Mouse (Mus musculus): ENCODE results near the gene Lin7a.

DNA sequence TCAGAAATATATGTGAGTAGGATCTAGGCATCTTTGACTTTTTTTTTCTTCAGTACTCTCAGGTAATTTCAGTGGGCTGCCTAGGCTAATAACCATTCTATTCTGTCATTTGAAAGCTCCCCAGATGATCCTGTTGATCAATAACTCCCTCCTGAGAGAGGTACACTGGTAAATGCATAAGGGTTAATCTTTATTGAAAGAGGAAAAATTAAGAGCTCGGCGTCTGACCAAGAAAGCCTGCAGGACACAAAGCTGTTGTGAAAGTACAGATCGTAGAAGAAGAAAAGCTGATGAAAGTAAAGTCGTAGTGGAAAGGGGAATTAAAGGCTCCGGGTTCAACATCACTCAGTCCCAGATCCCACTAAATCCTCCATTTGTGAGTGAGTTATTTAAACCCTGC lies 44.2 kb downstream of the Lin7a start:
- TF ChIP-seq GATA1 (IDR thresholded peaks at IDR 0.05; ENCODE audit: low read length) (no peak), TAL1 (IDR thresholded peaks at IDR 0.05; ENCODE audit: low read length) (no peak)

All from erythroblast, embryonic 14.5 days (primary cell).